Mouse (Mus musculus) layer of hippocampus, adult 2 months (tissue): ENCODE data around the gene Cenph. TPM values are rescaled to one million over a fixed set of nuclear protein-coding genes. Genes with fewer than 3 reads are reported as not detected.
A peak's percentile ranks its signal among the peaks of the same experiment; 100 is the strongest.
"Not testable (repeated sequence)": the region's sequence is repeated elsewhere in the genome, so short reads cannot be mapped to it uniquely, and the experiment has no call there.

ENCODE experiments used
- DNase-seq, 2 experiments: peaks; one replicate each; pipeline ENCODE4 v3.0.0; 2022; ENCODE audit warnings: low spot score in 2 of 2
- H3K27ac ChIP-seq: fragments of 200-600 bp; 2 replicates; pipeline ENCODE4 v1.8.1; 2022
- H3K4me3 ChIP-seq: fragments of 200-600 bp; 2 replicates; pipeline ENCODE4 v1.8.1; 2022; ENCODE audit warnings: mild to moderate bottlenecking
- CTCF ChIP-seq: fragments of 200-600 bp; conservative IDR thresholded peaks from 2 replicates; pipeline ENCODE4 v1.8.1; 2022; ENCODE audit warnings: antibody characterized with exemption, mild to moderate bottlenecking, moderate library complexity
- total RNA-seq, 2 experiments: library from RNA; stranded (reverse); gene quantifications; 2 replicates each; pipeline ENCODE4 v1.2.3; 2021

The Cenph gene
- total RNA-seq, 2 experiments from 2014 or later = 0.38 TPM; not detected in 1

GRCm38 (mm10) chr13:100732756-100733155, 42.9 kb downstream of the Cenph start:
- no peak overlapping the region for H3K4me3 ChIP-seq
- no peak for DNase-seq
- no peak for TF ChIP-seq CTCF

DNA sequence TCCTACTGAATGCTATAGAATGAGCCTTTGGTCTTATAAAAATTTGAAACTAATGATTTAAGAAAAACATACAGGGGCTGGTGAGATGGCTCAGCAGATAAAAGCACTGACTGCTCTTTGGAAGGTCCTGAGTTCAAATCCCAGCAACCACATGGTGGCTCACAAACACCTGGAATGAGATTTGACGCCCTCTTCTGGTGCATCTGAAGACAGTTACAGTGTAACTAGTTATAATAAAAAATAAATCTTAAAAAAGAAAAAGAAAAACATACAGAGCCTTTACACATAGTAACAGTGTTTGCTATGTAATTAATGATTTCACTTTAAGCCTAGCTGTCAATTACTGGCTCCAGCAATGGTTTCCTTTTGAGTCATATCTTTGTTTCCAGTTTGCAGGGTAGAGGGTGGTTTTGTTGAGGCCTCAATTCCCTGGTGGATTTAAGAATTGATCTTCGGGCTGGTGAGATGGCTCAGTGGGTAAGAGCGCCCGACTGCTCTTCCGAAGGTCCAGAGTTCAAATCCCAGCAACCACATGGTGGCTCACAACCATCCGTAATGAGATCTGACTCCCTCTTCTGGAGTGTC, 44.1 kb downstream of the Cenph start:
- peak; percentile 21 for TF ChIP-seq CTCF
- H3K27ac ChIP-seq = peak overlapping the region; percentile 81; the same call in 1 of the 2 replicates
- not testable (repeated sequence) for DNase-seq, H3K4me3 ChIP-seq

More at GRCm38 (mm10) chr13:100732756-100733155, 42.9 kb downstream of the Cenph start:
- no peak overlapping the region for H3K27ac ChIP-seq

DNA sequence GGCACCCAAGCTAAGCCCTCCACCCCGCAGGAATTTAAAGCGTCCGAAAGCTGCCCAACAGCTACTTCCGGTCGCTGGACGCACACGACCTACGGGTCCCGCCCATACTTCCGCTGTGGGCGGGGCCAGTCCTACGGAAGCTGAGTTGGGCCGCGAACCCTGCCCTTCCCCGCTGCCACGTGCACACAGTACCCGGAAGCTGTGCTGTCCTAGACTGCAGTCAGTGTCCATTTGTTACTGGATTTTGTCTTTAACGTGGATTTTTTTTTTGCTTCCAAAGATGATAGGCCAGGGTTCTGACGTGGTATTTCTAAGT, 44.9 kb downstream of the Cenph start, which contains the start of gene Cdk7:
TSS of gene Cdk7 (minus strand) at position 79 of the 316 bp plus-strand sequence.
- peak within 1 kb of the TSS; percentile 81 for H3K27ac ChIP-seq
- H3K4me3 ChIP-seq = peak within 1 kb of the TSS; percentile 94
- DNase-seq = peak; percentile 93
- no peak for TF ChIP-seq CTCF

GRCm38 (mm10) chr13:100730153-100730860, 45.4 kb downstream of the Cenph start:
- peak overlapping the region; percentile 94 for H3K4me3 ChIP-seq
- peak overlapping the region; percentile 81 for H3K27ac ChIP-seq
- DNase-seq = no peak
- no peak for TF ChIP-seq CTCF

- not testable (repeated sequence) for H3K4me3 ChIP-seq, DNase-seq, H3K27ac ChIP-seq
Measured at GRCm38 (mm10) chr13:100728530-100728929, 47.2 kb downstream of the Cenph start.

- H3K4me3 ChIP-seq = no peak overlapping the region
- TF ChIP-seq CTCF = no peak
- no peak overlapping the region for H3K27ac ChIP-seq
- DNase-seq = no peak
Measured at GRCm38 (mm10) chr13:100728086-100728485, 47.6 kb downstream of the Cenph start.

- Histone ChIP-seq H3K27ac (no peak overlapping the region), H3K4me3 (no peak overlapping the region)
- DNase-seq = no peak
- TF ChIP-seq CTCF = no peak
Measured at GRCm38 (mm10) chr13:100725194-100725593, 50.5 kb downstream of the Cenph start.

- no peak for TF ChIP-seq CTCF
- no peak overlapping the region for H3K4me3 ChIP-seq
- DNase-seq = no peak
- no peak overlapping the region for H3K27ac ChIP-seq
Measured at GRCm38 (mm10) chr13:100724051-100724754, 51.5 kb downstream of the Cenph start.

DNA sequence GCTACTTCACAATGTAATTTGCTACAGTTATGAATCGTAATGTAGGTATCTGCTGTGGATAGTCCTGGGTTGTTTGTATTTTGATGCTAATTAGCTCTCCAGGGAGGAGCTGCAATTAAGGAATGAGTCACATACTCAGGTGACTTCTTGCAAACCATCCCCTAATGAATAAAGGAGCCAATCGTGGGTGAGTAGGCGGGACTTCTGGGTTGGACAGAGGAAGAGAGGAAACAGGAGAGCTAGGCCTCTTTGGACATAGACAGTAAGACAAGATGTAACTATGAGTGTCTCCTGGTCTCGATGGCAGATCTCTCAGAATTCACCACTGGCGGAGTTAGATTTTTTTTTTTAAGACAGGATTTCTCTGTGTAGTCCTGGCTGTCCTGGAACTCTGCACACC, 54.0 kb downstream of the Cenph start:
- no peak for TF ChIP-seq CTCF
- no peak for DNase-seq
- H3K4me3 ChIP-seq = no peak overlapping the region
- H3K27ac ChIP-seq = no peak overlapping the region

DNA sequence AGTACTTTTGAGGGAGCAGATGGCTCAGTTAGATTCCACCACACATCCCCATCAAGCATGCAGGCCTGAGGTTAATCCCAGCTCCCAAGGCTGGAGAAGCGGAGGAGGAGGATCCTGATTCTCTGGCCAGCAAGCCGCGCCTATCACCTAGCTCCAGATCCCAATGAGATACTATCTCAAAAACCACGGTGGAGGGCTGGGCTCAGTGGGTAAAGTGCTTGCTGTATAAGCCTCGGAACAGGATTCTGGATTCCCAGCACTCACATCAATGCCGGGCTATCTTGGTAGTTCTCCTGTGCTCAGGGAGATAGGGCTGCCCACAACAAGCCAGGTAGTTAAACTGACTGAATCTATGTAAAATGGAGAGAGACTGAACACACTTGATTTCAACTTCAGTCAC, 60.2 kb downstream of the Cenph start:
- DNase-seq = no peak
- no peak overlapping the region for H3K27ac ChIP-seq
- no peak overlapping the region for H3K4me3 ChIP-seq
- TF ChIP-seq CTCF = no peak

Other genes starting within 250 kb of the Cenph start
- 10 to 100 TPM; 10.6 to 13.0 TPM for gene Ocln, start 223.2 kb downstream of the Cenph start, total RNA-seq
- gene Marveld2, start 158.9 kb downstream of the Cenph start, total RNA-seq = 1 to 10 TPM; 1.3 to 1.6 TPM
- 10 to 100 TPM; 90.7 to 91.6 TPM for gene Ak6, start 124.9 kb downstream of the Cenph start, total RNA-seq
- 10 to 100 TPM; 13.5 to 15.6 TPM for gene Rad17, start 124.8 kb downstream of the Cenph start, total RNA-seq
- gene Taf9, start 124.3 kb downstream of the Cenph start, total RNA-seq = 10 to 100 TPM; 14.4 to 20.7 TPM
- under 1 TPM; 0.20 to 0.23 TPM for gene Ccdc125, start 106.2 kb downstream of the Cenph start, total RNA-seq
- gene Cdk7, start 45.0 kb downstream of the Cenph start, total RNA-seq = 10 to 100 TPM; 40.2 to 40.4 TPM
- gene Mrps36, start 31.2 kb downstream of the Cenph start, total RNA-seq = 10 to 100 TPM; 51.1 to 56.0 TPM
- under 1 TPM; 0.29 to 0.90 TPM for gene Ccnb1, start 10.7 kb upstream of the Cenph start, total RNA-seq
- 10 to 100 TPM; 34.8 to 37.4 TPM for gene Slc30a5, start 57.5 kb upstream of the Cenph start, total RNA-seq